Mouse (Mus musculus) neural tube, embryonic 13.5 days (tissue): Measurements from ENCODE around the gene Retreg3. TPM values are rescaled to one million over a fixed set of nuclear protein-coding genes. Genes with fewer than 3 reads are reported as not detected.
"Not testable (repeated sequence)": the region's sequence is repeated elsewhere in the genome, so short reads cannot be mapped to it uniquely, and the experiment has no call there.

Source experiments
- ATAC-seq: fragments of 200-750 bp; cut with Nextera tagmentation; 2 replicates; pipeline ENCODE4 v1.8.0; 2017; ENCODE audit warnings: low read depth, mild to moderate bottlenecking, moderate TSS enrichment, moderate library complexity
- H3K27ac ChIP-seq: fragments of 300-500 bp; sonication (generic); replicated peaks from 2 replicates; pipeline ENCODE4 v1.5.1; 2015; ENCODE audit warnings: moderate library complexity, mild to moderate bottlenecking, inconsistent platforms
- H3K27me3 ChIP-seq: fragments of 300-500 bp; sonication (generic); 2 replicates; pipeline ENCODE4 v1.6.1; 2015; ENCODE audit warnings: mild to moderate bottlenecking, inconsistent platforms
- H3K36me3 ChIP-seq: fragments of 300-500 bp; sonication (generic); 2 replicates; pipeline ENCODE4 v1.6.1; 2015; ENCODE audit warnings: mild to moderate bottlenecking, inconsistent platforms
- H3K4me1 ChIP-seq: fragments of 300-500 bp; sonication (generic); replicated peaks from 2 replicates; pipeline ENCODE4 v1.6.1; 2015; ENCODE audit warnings: inconsistent platforms
- H3K4me2 ChIP-seq: fragments of 300-500 bp; sonication (generic); 2 replicates; pipeline ENCODE4 v1.6.1; 2015; ENCODE audit warnings: inconsistent platforms, mild to moderate bottlenecking, moderate library complexity
- H3K4me3 ChIP-seq: fragments of 300-500 bp; sonication (generic); 2 replicates; pipeline ENCODE4 v1.5.1; 2015; ENCODE audit warnings: mild to moderate bottlenecking, inconsistent platforms
- H3K9ac ChIP-seq: fragments of 300-500 bp; sonication (generic); 2 replicates; pipeline ENCODE4 v1.6.1; 2015; ENCODE audit warnings: moderate library complexity, mild to moderate bottlenecking, inconsistent platforms
- H3K9me3 ChIP-seq: fragments of 300-500 bp; sonication (generic); 2 replicates; pipeline ENCODE4 v1.6.1; 2016; ENCODE audit warnings: inconsistent platforms
- WGBS: fragments of 180-500 bp; shearing (Covaris S2); methylation state at CpG from one replicate; pipeline ENCODE4 v1.1.7; 2015; 5-methylcytosine and 5-hydroxymethylcytosine counted together
- polyA plus RNA-seq: library from polyadenylated mRNA; unstranded; fragments of >200 nt; fragmentation: Nextera tagmentation; extraction: Ambion mirVana; gene quantifications from 2 replicates; pipeline ENCODE4 v1.2.1, GENCODE M21; 2015

Retreg3 gene
- polyA plus RNA-seq, 1 experiment from 2014 or later, result 25.8 TPM

DNA sequence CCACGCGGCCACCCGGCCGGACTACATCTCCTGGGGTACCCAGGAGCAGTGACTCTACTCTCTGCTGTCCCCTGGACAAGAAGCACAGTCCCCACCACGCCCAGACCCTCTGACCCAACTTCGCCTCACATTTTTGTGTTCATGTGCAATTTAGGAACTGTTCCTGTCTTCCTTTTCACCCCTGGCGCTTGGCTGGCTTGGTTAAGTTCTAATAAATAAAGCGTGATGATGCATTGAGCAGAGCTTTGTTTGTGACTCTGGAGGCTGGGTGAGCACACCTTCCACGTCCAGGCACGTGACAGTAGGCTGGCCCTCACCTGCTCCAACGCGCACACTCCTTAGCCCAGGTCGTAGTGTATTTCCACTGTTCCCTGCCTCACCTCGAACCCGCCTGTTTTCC, 41.9 kb upstream of the Retreg3 start:
- Histone ChIP-seq H3K4me3 (no peak overlapping the region), H3K27me3 (peaks cover 76% of the 10 kb centered on the region), H3K9me3 (no peaks in the 10 kb centered on the region), H3K9ac (no peak overlapping the region), H3K4me2 (no peak overlapping the region), H3K36me3 (peaks cover 50% of the 10 kb centered on the region), H3K27ac (no peak overlapping the region), H3K4me1 (peaks cover 12% of the 10 kb centered on the region)
- WGBS, result 86% methylated on average over 15 of the region's 15 CpGs
- ATAC-seq, result no peak

DNA sequence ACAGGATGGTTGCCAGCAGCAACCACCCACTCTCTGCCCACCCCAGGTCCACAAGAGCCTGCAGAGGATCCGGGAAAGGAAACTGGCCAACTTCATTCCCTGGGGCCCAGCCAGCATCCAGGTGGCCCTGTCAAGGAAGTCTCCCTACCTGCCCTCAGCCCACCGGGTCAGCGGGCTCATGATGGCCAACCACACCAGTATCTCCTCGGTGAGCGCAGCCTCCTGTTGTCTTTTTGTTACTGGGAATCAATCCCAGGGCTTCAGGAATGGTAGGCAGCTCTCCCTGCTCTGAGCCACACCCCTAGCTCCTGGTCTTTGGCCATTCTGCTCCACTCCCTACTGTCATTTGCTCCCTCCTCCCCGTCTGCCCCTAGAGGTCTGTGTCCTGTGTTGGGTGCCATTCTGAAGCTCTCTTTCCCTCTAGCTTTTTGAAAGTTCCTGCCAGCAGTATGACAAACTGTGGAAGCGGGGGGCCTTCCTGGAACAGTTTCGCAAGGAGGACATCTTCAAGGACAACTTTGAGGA, 41.4 kb upstream of the Retreg3 start:
- Histone ChIP-seq H3K27me3 (peaks cover 71% of the 10 kb centered on the region), H3K4me1 (peaks cover 17% of the 10 kb centered on the region), H3K36me3 (peaks cover 45% of the 10 kb centered on the region)
- ATAC-seq, H3K9ac ChIP-seq, H3K4me2 ChIP-seq, H3K27ac ChIP-seq, H3K9me3 ChIP-seq, H3K4me3 ChIP-seq: not testable (repeated sequence)
- 75% methylated on average over 8 of the region's 8 CpGs for WGBS

DNA sequence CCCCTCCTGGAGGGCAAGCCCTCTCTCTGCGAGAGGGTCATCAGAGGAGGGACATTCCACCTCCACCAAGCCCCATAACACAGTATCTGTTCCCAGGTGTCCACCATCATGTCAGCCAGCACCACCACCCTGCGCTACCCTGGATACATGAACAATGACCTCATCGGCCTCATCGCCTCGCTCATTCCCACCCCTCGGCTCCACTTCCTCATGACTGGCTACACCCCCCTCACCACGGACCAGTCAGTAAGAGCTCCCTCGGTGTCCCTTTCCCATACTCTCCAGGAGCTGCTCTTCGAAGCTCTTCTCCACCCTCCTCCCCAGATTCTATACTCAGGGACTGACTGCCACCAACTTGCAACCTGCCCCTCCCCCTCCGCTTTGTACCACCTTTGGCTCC, 40.5 kb upstream of the Retreg3 start:
- Histone ChIP-seq H3K36me3 (peaks cover 41% of the 10 kb centered on the region), H3K4me1 (peaks cover 26% of the 10 kb centered on the region), H3K27me3 (peaks cover 62% of the 10 kb centered on the region)
- not testable (repeated sequence) for H3K27ac ChIP-seq, H3K4me3 ChIP-seq, H3K9ac ChIP-seq, H3K9me3 ChIP-seq, H3K4me2 ChIP-seq, ATAC-seq
- 75% methylated on average over 10 of the region's 10 CpGs for WGBS

DNA sequence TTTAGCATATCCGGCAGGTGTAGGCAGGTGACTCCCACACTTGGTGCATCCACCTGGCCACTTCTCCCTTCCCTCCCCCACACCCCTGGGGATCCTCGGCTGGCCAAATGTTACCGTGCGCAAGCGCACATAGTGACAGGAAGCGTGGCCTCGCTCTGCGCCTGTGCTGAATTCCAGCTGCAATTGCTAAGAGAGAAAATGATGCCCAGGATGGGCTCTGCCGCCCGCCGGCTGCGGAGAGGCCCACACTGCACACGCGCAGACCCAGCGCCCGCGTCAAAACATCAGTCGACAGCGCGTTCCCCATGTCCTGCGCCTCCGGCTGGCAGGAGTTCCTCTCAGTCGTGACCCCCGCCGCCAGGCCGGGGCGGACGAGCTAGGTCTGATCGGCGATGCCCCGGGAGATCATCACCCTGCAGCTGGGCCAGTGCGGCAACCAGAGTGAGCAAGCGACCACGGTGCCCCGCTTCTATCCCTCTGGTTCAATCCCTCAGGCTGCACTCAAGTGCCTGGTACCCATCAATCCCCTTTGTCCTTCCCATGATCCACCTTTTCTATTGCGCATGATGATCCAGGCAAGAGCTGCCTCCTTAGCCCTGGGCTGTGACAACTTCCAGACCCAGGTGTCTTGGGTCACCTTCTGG, 36.2 kb upstream of the Retreg3 start, which contains the start of gene Tubg2:
Gene Tubg2 (plus strand): TSS at position 180 of the 644 bp plus-strand sequence.
- Histone ChIP-seq H3K4me3 (peak within 1 kb of the TSS; percentile 45), H3K27ac (peak within 1 kb of the TSS; percentile 94), H3K36me3 (peaks cover 5% of the 10 kb centered on the region; the same call in 1 of the 2 replicates), H3K9ac (peak within 1 kb of the TSS; percentile 81), H3K4me1 (peaks cover 18% of the 10 kb centered on the region), H3K9me3 (no peaks in the 10 kb centered on the region), H3K27me3 (peaks cover 21% of the 10 kb centered on the region), H3K4me2 (peak within 1 kb of the TSS; percentile 73)
- ATAC-seq, result peak; percentile 94
- WGBS, result 2% methylated on average over 36 of the region's 36 CpGs

DNA sequence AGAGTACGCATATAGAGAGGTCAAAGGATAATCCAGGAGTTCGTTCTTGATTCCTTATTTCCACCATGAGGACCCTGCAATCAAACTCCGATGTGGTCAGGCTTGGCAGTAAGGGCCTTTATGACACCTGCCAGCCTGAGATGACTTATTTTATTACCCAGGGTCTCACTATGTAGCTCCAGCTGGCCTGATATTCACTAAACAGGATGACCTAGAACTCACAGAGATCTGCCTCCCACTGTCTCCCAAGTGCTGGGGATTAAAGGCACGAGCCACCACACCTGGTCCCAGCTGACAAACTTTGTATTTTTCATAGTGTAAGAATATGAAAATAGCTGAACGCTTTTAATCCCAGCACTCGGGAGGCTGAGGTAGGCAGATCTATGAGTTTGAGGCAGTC, 35.5 kb upstream of the Retreg3 start:
- 70% methylated on average over 6 of the region's 6 CpGs for whole genome bisulfite sequencing
- Histone ChIP-seq H3K27me3 (peaks cover 21% of the 10 kb centered on the region), H3K4me2 (peak overlapping the region; percentile 73), H3K9me3 (no peaks in the 10 kb centered on the region), H3K9ac (peak overlapping the region; percentile 81; the same call in 1 of the 2 replicates), H3K4me3 (no peak overlapping the region), H3K27ac (peak overlapping the region; percentile 94), H3K4me1 (peaks cover 19% of the 10 kb centered on the region), H3K36me3 (peaks cover 3% of the 10 kb centered on the region; the same call in 1 of the 2 replicates)
- no peak for ATAC-seq

DNA sequence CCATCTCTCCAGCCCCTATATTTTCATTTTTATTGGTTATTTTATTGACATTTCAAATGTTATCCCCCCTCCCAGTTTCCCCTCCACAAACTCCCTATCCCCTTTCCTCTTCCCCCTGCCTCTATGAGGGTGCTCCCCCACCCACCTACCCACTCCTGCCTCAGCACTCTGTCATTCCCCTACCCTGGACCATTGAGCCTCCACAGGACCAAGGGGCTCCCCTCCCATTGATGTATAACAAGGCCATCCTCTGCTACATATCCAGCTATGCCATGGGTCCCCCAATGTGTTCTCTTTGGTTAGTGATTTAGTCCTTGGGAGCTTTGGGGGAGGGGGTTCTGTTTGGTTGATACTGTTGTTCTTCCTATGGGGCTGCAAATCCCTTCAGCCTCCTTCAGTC, 35.0 kb upstream of the Retreg3 start:
- H3K27ac ChIP-seq, result no peak overlapping the region
- no peaks in the 10 kb centered on the region for H3K9me3 ChIP-seq
- H3K27me3 ChIP-seq, result peaks cover 18% of the 10 kb centered on the region
- no peak overlapping the region for H3K4me3 ChIP-seq
- no peak for ATAC-seq
- peaks cover 24% of the 10 kb centered on the region for H3K4me1 ChIP-seq
- H3K9ac ChIP-seq, result no peak overlapping the region
- peaks cover 3% of the 10 kb centered on the region; the same call in 1 of the 2 replicates for H3K36me3 ChIP-seq
- H3K4me2 ChIP-seq, result no peak overlapping the region

DNA sequence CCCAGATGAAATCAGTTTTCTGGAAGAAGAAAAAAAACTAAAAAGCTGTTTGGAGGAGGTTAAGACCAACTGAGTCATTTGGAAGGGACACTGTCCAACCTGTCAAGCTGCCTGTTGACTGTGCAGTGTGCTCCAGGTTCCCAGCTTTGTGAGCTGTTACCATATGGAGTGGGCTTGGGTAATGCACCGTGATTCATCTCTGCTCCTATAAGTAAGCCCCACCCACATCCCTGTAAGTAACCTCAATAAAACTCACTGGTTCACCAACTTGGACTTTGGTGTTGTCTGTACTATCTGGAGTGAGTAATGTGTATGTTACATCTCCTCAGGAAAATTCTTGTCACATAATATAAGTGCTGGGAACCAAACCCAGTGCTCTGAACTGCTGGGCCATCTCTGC, 33.1 kb upstream of the Retreg3 start:
- Histone ChIP-seq H3K9ac (no peak overlapping the region), H3K4me3 (no peak overlapping the region), H3K9me3 (no peaks in the 10 kb centered on the region), H3K27ac (no peak overlapping the region), H3K27me3 (peaks cover 3% of the 10 kb centered on the region), H3K4me1 (peaks cover 35% of the 10 kb centered on the region), H3K36me3 (no peaks in the 10 kb centered on the region), H3K4me2 (no peak overlapping the region)
- WGBS, result 82% methylated on average over 1 of the region's 1 CpGs
- no peak for ATAC-seq

DNA sequence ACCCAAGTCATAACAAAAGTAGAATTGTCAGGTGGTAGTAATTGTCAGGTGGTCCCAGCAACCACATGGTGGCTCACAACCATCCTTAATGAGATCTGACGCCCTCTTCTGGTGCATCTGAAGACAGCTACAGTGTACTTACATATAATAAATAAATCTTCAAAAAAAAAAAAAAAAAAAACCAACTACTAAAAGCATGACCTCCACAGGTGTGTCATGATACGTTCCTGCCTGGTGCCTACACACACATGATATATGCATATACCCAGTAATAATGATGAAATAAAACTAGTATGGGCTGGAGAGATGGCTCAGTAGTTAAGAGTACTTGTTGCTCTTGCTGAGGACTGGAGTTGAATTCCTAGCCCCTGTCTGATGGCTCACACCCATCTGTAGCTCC, 31.4 kb upstream of the Retreg3 start:
- ATAC-seq, result no peak
- Histone ChIP-seq H3K27ac (no peak overlapping the region), H3K4me2 (no peak overlapping the region), H3K27me3 (no peaks in the 10 kb centered on the region), H3K9ac (no peak overlapping the region), H3K4me1 (peaks cover 36% of the 10 kb centered on the region), H3K36me3 (no peaks in the 10 kb centered on the region), H3K4me3 (no peak overlapping the region), H3K9me3 (no peaks in the 10 kb centered on the region)
- WGBS, result 44% methylated on average over 2 of the region's 2 CpGs

DNA sequence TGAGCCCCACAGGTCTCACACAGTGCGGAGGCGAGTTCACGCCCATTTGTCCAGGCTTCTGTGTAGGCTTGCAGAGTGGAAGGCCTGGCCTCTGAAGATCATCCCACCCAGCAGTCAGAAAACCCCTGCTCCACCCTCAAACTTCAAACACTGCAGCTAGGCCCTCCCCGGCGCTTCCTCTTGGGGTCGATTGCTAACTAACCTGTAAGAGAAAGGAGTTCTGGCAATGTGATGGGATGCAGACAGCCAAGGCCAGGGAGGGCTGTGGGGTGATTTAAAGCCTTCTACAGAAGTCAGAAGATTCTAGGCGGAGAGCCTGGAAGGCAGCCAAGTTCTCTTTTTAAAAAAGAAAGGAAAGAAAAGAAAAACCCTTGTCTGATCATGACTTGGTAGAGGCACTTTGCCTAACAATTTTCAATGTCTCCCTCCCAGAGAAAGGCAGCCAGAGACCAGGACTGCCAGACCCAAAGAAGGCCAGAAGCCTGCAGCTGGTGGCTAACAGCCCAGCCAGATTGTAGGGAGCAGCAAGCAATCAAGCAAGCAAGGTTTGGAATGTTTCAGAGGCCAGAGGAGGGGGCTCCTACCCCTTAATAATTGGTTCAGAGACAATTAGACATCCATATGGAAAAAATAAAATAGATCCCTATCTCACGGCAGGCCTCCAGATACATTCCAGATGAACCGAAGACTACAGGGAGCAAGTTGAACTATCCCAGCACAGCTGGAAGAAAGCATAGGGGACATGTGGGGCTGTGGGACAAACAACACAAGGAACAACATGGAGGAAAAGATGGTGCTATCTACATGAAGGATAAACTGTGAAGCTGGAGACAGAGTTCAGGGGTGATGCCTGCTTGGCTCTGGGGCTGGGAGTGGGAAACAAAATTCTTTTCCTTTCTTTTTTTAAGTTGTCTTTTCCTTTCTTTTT, 29.7 kb upstream of the Retreg3 start:
- Histone ChIP-seq H3K4me2 (no peak overlapping the region), H3K4me3 (no peak overlapping the region), H3K4me1 (peaks cover 28% of the 10 kb centered on the region), H3K9ac (0 out of 2 replicates have a peak overlapping the region, but pooled peaks have one; percentile 18), H3K27ac (peak overlapping the region; percentile 70), H3K27me3 (no peaks in the 10 kb centered on the region), H3K36me3 (no peaks in the 10 kb centered on the region), H3K9me3 (no peaks in the 10 kb centered on the region)
- 31% methylated on average over 9 of the region's 9 CpGs for WGBS
- peak; percentile 62; the same call in 1 of the 2 replicates for ATAC-seq

DNA sequence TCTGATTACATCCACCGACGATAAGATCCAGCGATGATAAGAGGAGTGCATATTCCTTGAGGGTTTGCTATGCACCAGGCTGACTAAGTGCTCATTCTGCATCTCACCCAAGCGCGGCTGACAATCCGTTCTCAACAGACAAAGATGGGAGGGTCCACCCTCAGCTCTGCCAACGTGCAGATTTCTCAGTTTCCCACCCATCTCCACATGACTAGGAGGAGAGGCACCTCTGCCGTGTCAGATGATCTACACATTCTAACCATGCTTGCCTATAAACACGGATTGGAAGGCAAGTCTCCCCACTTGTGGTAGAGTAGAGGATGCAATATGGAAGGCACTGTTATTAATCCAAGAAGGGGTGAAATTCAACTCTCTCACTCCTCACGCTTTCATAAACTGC, 29.1 kb upstream of the Retreg3 start:
- H3K9ac ChIP-seq, result peak overlapping the region; percentile 45; the same call in 1 of the 2 replicates
- H3K36me3 ChIP-seq, result no peaks in the 10 kb centered on the region
- no peaks in the 10 kb centered on the region for H3K9me3 ChIP-seq
- ATAC-seq, result no peak
- H3K27ac ChIP-seq, result peak overlapping the region; percentile 70
- peaks cover 31% of the 10 kb centered on the region for H3K4me1 ChIP-seq
- WGBS, result 63% methylated on average over 10 of the region's 10 CpGs
- no peaks in the 10 kb centered on the region for H3K27me3 ChIP-seq
- no peak overlapping the region for H3K4me3 ChIP-seq
- no peak overlapping the region for H3K4me2 ChIP-seq

DNA sequence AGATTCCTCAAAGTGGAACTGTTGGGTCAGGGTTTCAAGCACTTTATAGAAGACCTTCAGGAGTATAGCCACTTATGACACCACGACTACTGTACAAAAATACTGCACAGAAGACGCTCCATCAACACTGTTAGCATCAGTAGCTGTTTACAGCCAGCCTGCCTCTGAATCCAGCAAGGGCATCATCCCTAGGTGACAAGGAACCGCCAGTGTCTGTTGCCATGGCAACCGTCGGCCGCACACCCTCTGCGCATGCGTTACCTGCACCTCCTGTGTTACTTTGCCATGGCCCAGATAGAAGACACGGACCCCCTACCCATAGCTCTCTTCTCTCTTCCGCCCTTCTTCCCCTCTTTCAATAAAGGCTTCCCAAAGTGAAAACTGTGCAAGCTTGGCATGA, 26.7 kb upstream of the Retreg3 start:
- no peaks in the 10 kb centered on the region for H3K36me3 ChIP-seq
- H3K9ac ChIP-seq, result no peak overlapping the region
- H3K9me3 ChIP-seq, result no peaks in the 10 kb centered on the region
- 24% methylated on average over 10 of the region's 10 CpGs for WGBS
- H3K4me3 ChIP-seq, result no peak overlapping the region
- peaks cover 36% of the 10 kb centered on the region for H3K4me1 ChIP-seq
- no peak overlapping the region for H3K4me2 ChIP-seq
- H3K27me3 ChIP-seq, result no peaks in the 10 kb centered on the region
- H3K27ac ChIP-seq, result peak overlapping the region; percentile 67
- peak; percentile 52; the same call in 1 of the 2 replicates for ATAC-seq
